Mouse (Mus musculus) common myeloid progenitor, adult 5-6 weeks (primary cell): Measurements from ENCODE around the gene Majin. TPM values are rescaled to one million over a fixed set of nuclear protein-coding genes. Genes with fewer than 3 reads are reported as not detected.

ENCODE experiments used
- ATAC-seq: replicated peaks from 2 replicates; pipeline ENCODE4 v1.8.0; 2016; ENCODE audit warnings: low read depth, mild to moderate bottlenecking, moderate TSS enrichment, inconsistent platforms; ENCODE audit not compliant: poor library complexity, severe bottlenecking
- total RNA-seq: library from RNA; stranded (forward); fragments of 200-1000, 187-1606 nt; gene quantifications from 2 replicates; pipeline ENCODE4 v1.2.3, GENCODE M21; 2017

Gene Majin
- total RNA-seq, 1 experiment from 2014 or later: not detected

GRCm38 (mm10) chr19:6226135-6226534, 41.9 kb downstream of the Majin start, which contains the start of gene Gpha2:
Gene Gpha2 (plus strand): TSS chr19:6226380.
- 0 out of 2 replicates have a peak, but pooled peaks have one; percentile 19 for ATAC-seq

GRCm38 (mm10) chr19:6226763-6227162, 42.6 kb downstream of the Majin start:
- ATAC-seq: no peak

GRCm38 (mm10) chr19:6227864-6228263, 43.7 kb downstream of the Majin start:
- ATAC-seq: no peak

GRCm38 (mm10) chr19:6230411-6230810, 46.2 kb downstream of the Majin start:
- no peak for ATAC-seq

GRCm38 (mm10) chr19:6231036-6231435, 46.8 kb downstream of the Majin start:
- no peak for ATAC-seq

GRCm38 (mm10) chr19:6233647-6234046, 49.5 kb downstream of the Majin start:
- ATAC-seq: no peak

GRCm38 (mm10) chr19:6234337-6235083, 50.3 kb downstream of the Majin start:
- no peak for ATAC-seq

GRCm38 (mm10) chr19:6235084-6236052, 51.2 kb downstream of the Majin start, which contains the start of gene Ppp2r5b:
Gene Ppp2r5b (minus strand): TSS chr19:6235872.
- peak; percentile 78 for ATAC-seq

- ATAC-seq: peak; percentile 92
Observed at GRCm38 (mm10) chr19:6236053-6236441, 51.9 kb downstream of the Majin start.

- no peak for ATAC-seq
Observed at GRCm38 (mm10) chr19:6236842-6237241, 52.7 kb downstream of the Majin start.

GRCm38 (mm10) chr19:6238740-6239139, 54.6 kb downstream of the Majin start:
- no peak for ATAC-seq

GRCm38 (mm10) chr19:6240136-6240535, 55.9 kb downstream of the Majin start:
- ATAC-seq: no peak

- ATAC-seq: no peak
Observed at GRCm38 (mm10) chr19:6240725-6241124, 56.5 kb downstream of the Majin start.

- ATAC-seq: peak; percentile 92
Observed at GRCm38 (mm10) chr19:6241274-6242107, 57.3 kb downstream of the Majin start, which contains the start of gene Atg2a. Gene Atg2a (plus strand): TSS chr19:6241668.

- ATAC-seq: peak; percentile 75
Observed at GRCm38 (mm10) chr19:6242281-6242680, 58.1 kb downstream of the Majin start.

- ATAC-seq: no peak
Observed at GRCm38 (mm10) chr19:6243226-6243625, 59.0 kb downstream of the Majin start.

- no peak for ATAC-seq
Observed at GRCm38 (mm10) chr19:6245806-6246205, 61.6 kb downstream of the Majin start.

GRCm38 (mm10) chr19:6247526-6248300, 63.5 kb downstream of the Majin start:
- no peak for ATAC-seq

GRCm38 (mm10) chr19:6253021-6253420, 68.8 kb downstream of the Majin start:
- ATAC-seq: no peak
